Mouse (Mus musculus): ENCODE data around the gene Ak2.

- no peak for TF ChIP-seq CTCF (IDR thresholded peaks at IDR 0.05; ENCODE audit: low read depth)
- no peak for TF ChIP-seq EP300 (optimal IDR thresholded peaks at IDR 0.05)
Observed at GRCm38 (mm10) chr4:129020454-129020853, 28.7 kb downstream of the Ak2 start.

Data from stomach, postnatal 0 days (tissue).